Mouse (Mus musculus) thymus, postnatal 36 days (tissue): Measurements from ENCODE around the gene Ccdc63.
A peak's percentile ranks its signal among the peaks of the same experiment; 100 is the strongest.

Source experiments
- DNase-seq, 2 experiments: peaks; one replicate each; pipeline ENCODE4 v3.0.0; 2022; ENCODE audit warnings: mixed read lengths in 2 of 2

Ccdc63 gene

DNA sequence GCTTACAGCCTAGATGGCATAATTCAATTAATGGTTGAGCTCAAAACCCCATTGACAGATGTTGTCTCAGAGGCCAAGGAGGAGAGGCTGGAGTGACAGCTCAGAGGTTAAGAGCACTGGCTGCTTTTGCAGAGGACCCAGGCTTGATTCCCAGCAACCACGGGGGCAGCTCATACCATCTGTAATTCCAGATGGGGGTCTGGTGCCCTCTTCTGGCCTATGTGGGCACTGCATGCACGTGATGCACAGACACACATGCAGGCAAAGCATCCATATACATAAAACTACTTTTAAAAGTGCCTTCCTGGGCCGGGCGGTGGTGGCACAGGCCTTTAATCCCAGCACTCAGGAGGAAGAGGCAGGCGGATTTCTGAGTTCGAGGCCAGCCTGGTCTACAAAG lies 24.4 kb downstream of the Ccdc63 start:
- DNase-seq: peak in 1 of 2 experiments; percentile 23

DNA sequence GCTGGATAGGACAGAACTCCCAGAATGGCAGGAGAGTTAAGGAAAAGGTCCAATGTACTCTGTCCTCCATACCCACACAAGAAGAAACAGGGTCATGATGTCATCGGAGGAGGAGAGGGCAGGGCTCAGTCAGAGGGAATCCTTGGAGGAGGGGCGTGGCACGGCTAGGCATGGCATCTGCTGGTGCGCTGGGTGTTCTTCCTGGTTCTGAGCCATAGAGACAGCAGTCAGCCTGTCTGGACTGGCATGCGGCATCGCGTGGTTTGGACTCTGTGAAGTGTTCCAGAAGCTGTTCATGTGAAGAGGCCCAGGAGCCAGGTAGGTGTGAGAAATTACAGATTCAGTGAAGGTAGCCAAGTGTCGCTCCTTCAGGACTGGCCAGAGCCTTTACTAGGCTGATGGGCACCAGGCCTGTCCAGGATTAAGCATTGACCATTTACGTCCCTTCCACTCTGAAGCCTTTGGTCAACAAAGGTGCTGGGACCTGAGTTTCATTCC lies 25.3 kb downstream of the Ccdc63 start:
- no peak for DNase-seq

DNA sequence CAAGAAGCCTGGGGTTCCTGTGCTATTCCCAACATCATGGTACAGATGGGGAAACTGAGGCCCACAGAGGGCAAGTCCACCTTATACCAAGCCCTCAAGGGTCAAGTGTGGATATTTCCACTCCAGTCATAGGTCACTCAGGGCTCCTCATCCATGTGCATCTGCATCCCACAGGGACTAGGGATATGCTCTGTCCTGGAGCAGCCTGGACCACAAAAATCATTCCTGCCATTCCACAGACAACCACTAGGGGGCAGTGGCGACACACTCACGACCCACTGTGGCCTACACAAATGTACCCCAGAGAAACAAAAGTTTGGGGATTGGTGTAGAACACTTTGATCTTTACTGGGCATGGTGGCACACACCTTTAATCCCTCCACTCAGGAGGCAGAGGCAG lies 26.4 kb downstream of the Ccdc63 start:
- DNase-seq: peak; percentile 65 to 67

GRCm38 (mm10) chr5:122113450-122113849 lies 27.2 kb downstream of the Ccdc63 start:
- no peak for DNase-seq

- no peak for DNase-seq
Observed at GRCm38 (mm10) chr5:122111933-122112248, 28.7 kb downstream of the Ccdc63 start.

GRCm38 (mm10) chr5:122111091-122111932 lies 29.3 kb downstream of the Ccdc63 start:
- DNase-seq: no peak

DNA sequence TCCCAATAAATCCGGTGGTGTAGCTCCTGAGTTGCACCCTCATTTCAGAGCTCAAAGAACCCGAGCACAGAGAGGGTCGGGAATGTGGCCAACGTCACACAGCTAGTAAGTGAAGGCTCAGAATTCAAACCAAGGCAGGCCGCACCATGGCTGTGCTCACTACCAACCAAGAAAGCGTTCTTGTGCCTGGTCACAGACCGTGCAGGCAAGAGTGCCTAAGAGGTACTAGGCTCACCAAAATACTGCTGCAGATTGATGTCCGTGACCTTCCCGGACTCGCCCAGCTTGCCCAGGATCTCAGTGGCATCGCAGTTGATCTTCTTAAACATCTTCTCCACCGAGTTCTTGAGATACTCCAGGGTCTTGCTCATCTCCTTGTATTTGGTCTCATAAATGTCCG lies 30.0 kb downstream of the Ccdc63 start:
- DNase-seq: no peak

DNA sequence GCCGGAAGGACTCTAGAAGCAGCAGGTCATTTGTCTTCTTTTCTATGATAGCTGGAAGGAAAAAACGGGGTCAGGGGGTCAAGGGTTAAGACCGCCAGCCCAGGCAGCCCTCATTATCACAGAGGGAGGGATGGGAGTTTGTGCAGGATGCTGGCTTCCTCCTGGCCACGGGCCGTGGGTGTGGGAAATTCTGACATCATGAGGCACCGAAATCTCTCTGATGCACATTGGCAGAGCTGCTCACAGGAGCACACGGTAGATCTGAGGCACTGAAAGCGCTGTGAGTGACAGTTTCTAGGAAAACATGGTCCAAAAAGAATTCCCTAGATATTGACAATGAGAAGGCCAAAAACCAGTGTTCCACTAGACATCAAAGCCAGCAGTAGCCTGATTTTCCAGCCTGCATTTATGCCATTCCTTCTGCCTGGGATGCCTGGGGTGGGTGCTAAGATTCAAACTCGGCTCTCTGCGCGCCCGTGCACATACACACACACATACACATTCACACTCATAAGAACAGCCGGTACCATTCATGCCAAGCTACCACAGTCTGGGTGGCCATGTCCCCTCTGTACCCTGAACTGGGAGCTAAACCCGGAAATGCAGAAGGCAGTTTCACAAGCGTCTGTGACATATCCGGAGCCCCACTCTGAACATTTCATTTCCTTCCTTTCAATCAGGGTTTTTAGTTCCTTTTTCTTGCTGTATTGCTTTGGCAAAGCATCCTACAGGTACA lies 31.1 kb downstream of the Ccdc63 start:
- DNase-seq: no peak

- DNase-seq: no peak
Observed at GRCm38 (mm10) chr5:122108104-122108503, 32.5 kb downstream of the Ccdc63 start.

DNA sequence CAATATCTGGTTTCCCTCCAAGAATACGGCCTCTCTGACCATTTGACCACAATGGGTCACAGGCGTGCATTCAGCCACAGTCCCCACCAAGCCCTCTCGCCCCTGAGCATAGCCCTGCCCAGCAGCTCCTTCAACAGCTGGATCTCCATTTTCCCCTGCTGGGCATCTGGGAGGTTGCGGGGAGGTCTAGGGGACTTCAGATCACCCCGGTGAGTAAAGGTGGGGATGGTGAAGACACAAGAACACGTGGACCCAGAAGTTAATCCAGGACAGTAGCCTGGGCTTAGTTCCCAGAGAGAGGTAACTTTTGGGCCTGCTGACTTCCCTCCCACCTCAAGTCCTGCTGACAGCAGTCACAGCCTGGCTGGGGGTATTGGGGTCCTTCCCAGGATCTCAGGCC lies 34.4 kb downstream of the Ccdc63 start:
- no peak for DNase-seq

DNA sequence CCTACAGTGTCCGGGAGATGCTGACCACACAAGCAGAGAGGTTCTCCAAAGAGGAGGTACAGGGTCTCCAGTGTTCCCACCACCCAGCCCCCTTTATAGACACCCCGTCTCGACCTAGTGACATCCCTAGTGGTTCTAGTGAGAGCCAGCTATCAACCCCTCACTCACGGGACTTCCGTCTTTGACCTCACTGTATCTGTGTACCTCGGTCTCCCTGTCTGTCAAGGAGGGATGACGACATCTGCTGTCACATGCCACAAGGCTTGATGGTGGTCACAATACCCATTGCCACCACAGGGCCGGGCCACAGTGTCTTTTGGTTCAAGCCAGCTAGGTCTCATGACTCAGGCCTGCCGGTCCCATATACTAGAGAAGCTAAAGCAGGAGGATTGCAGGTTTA lies 35.6 kb downstream of the Ccdc63 start:
- no peak for DNase-seq

DNA sequence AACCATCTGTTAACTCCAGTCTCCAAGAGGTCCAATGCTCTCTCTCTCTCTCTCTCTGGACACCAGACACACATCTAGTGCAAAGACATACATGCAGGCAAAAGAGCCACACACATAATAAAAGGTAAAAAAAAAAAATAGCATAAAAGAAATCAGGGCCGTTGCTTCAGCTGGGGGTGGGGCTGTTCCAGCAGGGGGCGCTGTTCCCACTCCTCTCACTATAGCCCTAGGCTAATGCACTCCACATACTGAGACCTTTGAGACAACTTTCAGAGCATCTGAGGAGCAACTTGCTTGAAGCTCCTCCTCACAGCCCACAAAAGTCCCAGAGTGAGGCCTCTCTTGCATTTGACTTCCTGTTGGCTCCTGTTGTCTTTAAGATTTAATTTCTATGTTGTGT lies 36.4 kb downstream of the Ccdc63 start:
- peak; percentile 47 to 54 for DNase-seq

- no peak for DNase-seq
Observed at GRCm38 (mm10) chr5:122103075-122103474, 37.5 kb downstream of the Ccdc63 start.

GRCm38 (mm10) chr5:122102476-122103050 lies 38.1 kb downstream of the Ccdc63 start:
- DNase-seq: no peak

GRCm38 (mm10) chr5:122094439-122094838 lies 46.2 kb downstream of the Ccdc63 start:
- DNase-seq: no peak

DNA sequence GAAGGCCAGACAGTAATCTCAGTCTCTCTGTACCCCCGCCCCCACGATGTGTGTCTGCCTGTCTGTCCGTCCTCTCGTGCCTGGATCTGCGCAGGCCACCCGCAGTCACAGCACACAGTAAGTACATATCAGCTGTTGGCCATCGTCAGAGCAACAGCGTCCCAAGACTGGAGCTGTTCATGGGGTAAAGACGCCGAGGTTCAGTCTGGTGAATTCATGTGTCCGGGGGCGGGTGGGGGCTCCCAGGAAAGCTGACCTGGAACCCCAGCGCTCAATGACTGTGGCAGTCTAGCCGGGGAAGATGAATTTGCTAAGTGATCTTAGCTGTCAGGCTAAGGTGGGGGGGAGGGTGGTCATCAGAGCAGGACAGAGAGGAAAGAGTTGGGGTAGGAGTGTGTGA lies 46.9 kb downstream of the Ccdc63 start:
- DNase-seq: no peak

DNA sequence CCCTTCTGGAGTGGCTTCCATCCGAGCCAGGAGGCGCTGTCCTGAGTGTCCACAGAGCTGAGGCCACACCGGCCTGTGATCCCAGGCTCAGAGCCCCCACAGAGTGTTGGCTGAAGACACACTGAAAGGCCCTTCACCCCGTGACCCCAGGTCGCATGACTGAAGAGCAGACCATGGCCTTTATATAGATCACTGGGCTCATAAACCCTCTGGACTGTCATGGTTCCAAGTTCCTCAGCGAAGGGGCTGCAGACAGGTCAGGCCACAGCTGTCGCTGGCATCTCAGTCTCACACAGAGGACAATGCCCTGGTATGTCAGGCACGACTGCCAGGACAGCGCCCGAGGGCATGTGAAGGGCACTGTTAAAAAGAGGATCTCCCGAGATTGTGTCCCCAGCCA lies 47.8 kb downstream of the Ccdc63 start:
- DNase-seq: no peak

DNA sequence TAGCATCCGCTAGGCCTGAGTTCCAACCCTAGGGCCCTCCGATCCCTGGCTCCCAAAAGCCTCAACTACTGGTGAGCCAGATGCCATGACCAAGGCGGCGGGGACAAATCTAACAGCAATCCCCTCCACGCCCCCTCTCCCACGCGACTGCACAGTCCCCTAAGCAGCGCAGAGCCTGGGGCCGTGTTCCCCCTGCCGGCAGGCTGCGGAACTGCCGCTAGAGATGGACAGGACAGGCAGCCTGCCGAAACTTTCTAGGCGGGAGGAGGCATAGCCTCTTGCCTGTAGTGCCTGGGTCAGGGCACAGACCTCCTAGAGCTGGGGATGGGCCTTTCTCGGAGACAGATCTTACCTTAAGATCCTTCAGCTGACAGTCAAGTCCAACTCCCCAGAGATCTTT lies 49.6 kb downstream of the Ccdc63 start:
- peak; percentile 60 to 65 for DNase-seq

- no peak for DNase-seq
Observed at GRCm38 (mm10) chr5:122089664-122090063, 51.0 kb downstream of the Ccdc63 start.

DNA sequence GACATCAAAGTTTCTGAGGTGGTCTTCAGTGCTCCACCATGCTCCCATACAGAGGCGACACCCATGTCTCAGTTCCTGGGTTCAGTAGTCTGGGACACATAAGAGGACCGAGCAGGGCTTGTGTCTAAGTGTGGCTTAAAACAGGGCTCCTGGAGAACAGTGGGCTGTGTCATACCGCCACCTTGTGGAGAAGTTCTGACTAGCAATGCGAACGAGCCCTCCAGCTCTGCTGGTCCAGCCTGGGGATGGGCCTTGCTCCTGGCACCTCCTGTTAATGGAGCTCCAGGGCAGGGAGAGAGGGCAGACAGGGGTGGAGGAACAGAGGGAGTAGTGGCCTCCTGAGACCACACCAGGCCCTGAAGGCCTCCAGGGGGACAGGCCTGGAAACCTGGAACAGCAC lies 51.7 kb downstream of the Ccdc63 start:
- DNase-seq: peak; percentile 67 to 78

DNA sequence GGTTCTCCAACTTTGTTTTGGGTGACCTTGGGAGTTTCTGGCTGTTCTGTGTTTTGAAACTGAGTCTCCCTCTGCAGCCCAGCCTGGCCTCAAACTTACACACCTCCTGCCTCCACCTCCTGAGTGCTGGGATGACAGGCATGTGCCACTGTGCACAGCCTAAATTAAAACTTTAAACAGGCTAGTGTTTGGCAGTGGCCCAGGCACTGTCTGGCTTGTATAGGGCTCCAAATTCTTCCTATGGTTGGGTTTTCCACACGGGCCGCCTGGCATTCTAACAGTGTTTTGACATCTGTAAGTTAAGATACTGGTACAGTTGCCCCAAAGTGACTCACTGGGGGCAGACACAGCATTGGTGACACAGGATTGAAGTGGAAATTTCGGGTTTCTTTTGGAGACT lies 54.5 kb downstream of the Ccdc63 start:
- DNase-seq: no peak

DNA sequence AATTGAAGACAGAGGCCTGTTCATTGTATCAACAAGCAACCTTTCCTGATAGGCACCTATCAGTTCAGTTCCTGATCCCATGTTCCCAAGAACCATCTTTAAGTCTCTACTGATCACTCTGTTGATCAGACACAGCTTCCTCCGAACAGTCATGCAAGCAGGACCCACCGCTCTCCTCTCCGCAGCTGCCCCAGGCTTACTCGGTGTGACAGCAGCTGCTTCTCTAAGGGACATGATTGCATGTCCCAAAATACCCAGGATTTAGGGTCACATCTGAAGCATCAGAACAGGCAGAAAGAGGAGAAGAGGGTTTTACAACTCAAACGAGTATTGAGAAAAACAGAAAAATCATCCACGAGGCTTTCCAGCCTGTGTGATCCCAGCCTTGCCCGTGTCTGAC lies 55.3 kb downstream of the Ccdc63 start:
- DNase-seq: no peak

DNA sequence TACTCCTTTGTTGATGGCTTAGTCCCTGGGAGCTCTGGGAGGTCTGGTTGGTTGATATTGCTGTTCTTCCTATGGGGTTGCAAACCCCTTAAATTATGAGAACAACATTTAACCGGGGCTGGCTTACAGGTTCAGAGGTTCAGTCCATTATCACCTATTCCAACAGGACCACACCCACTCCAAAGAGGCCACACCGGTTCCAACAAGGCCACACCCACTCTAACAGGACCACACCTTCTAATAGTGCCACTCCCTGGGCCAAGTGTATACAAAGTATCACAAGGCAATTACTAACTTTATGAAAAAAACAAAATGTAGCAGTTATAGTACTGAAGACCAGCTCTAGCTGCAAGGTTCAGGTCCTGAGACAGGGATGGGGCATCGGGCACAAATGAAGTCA lies 56.2 kb downstream of the Ccdc63 start:
- DNase-seq: no peak

- DNase-seq: no peak
Observed at GRCm38 (mm10) chr5:122083282-122083681, 57.3 kb downstream of the Ccdc63 start.
